Mouse (Mus musculus): ENCODE measurements around the gene Ap2a2. TPM values are rescaled to one million over a fixed set of nuclear protein-coding genes. Genes with fewer than 3 reads are reported as not detected.
A peak's percentile ranks its signal among the peaks of the same experiment; 100 is the strongest.
"Not testable (repeated sequence)": the region's sequence is repeated elsewhere in the genome, so short reads cannot be mapped to it uniquely, and the experiment has no call there.

Gene Ap2a2
- total and polyA plus RNA-seq, 3 experiments: 28.5 to 58.3 (median 55.1) TPM

DNA sequence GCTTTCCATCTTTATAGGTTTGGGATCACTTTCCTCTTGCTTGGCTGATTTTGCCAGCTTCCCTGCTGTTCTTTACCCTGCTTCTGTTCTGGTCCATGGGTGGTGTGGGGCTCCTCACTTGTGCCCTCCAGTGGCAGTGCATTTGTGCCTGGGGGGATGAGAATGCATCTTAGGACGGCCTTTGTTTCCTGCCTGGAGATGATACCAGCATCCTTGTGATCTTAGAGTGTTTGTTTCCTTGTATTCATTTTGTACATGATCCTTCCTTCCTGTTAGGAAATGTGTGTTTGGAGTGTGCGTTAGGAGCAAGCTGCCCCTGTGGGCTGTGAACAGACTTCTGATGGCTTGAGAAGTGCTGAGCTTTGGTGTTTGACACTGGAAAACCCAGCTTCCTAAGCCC, 62.2 kb downstream of the Ap2a2 start:
- H3K4me3 ChIP-seq: no peak overlapping the region
- H3K36me3 ChIP-seq (ENCODE audit: control insufficient read depth, insufficient read depth, low read length): no peaks in the 10 kb centered on the region
- WGBS: 54% methylated on average over 2 of the region's 2 CpGs
- intact Hi-C loops (cut with DNase I): no loop called here
- H3K27me3 ChIP-seq (ENCODE audit: control insufficient read depth, insufficient read depth, low read length): no peaks in the 10 kb centered on the region
- H3K27ac ChIP-seq: no peak overlapping the region
- H3K9ac ChIP-seq (ENCODE audit: low read depth, low read length): no peak overlapping the region
- TF ChIP-seq CTCF (IDR thresholded peaks at IDR 0.05) (peak; percentile 41), EP300 (IDR thresholded peaks at IDR 0.05; ENCODE audit: insufficient read depth, low read depth, low read length) (no peak)
- no peaks in the 10 kb centered on the region for H3K4me1 ChIP-seq (ENCODE audit: control insufficient read depth, insufficient read depth, low read length)
- H3K79me2 ChIP-seq (replicated peaks; ENCODE audit: control insufficient read depth, insufficient read depth, low read length): no peaks in the 10 kb centered on the region
- DNase-seq: no peak

DNA sequence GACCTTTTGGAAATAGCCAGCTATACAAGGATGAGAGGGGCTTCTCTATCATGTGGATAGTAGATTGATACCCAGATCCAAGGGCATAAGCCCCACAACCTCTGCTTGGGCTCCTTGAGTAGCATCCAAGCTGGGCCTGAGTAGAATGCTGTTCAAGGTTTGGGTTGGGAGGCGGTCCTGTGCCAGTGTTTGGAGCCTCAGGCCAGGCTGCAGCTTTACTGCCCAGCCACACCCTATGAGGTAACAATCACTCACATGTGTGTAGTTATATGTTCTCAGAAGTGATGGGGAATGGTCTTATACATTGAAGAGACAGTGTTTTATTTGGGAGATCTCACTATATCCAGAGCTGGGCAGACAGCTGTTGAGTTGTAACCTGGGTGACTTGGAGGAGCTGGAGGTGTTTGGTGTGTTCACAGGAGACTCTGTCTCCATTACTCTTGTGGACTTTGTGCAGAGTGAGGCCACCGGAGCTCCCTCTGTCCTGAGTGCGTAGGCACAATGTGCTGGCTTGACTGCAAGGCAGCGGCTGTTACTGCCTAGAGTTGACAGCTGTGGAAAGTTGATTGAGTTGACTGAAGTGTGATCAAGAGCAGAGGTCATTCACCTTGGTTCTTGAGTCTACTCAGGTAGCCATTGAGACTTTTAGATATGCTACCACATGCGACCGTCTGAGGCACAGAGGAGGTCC, 63.3 kb downstream of the Ap2a2 start:
- no peak overlapping the region for H3K4me3 ChIP-seq
- H3K27me3 ChIP-seq (ENCODE audit: control insufficient read depth, insufficient read depth, low read length): no peaks in the 10 kb centered on the region
- no peaks in the 10 kb centered on the region for H3K4me1 ChIP-seq (ENCODE audit: control insufficient read depth, insufficient read depth, low read length)
- no peak overlapping the region for H3K27ac ChIP-seq
- no peaks in the 10 kb centered on the region for H3K79me2 ChIP-seq (replicated peaks; ENCODE audit: control insufficient read depth, insufficient read depth, low read length)
- H3K9ac ChIP-seq (ENCODE audit: low read depth, low read length): no peak overlapping the region
- TF ChIP-seq CTCF (IDR thresholded peaks at IDR 0.05) (no peak), EP300 (IDR thresholded peaks at IDR 0.05; ENCODE audit: insufficient read depth, low read depth, low read length) (no peak), POLR2A (IDR thresholded peaks at IDR 0.05; ENCODE audit: insufficient read depth, low read depth, low read length) (no peak)
- WGBS: 93% methylated on average over 6 of the region's 6 CpGs
- H3K36me3 ChIP-seq (ENCODE audit: control insufficient read depth, insufficient read depth, low read length): no peaks in the 10 kb centered on the region
- no peak for DNase-seq
- intact Hi-C loops (cut with DNase I): no loop called here

DNA sequence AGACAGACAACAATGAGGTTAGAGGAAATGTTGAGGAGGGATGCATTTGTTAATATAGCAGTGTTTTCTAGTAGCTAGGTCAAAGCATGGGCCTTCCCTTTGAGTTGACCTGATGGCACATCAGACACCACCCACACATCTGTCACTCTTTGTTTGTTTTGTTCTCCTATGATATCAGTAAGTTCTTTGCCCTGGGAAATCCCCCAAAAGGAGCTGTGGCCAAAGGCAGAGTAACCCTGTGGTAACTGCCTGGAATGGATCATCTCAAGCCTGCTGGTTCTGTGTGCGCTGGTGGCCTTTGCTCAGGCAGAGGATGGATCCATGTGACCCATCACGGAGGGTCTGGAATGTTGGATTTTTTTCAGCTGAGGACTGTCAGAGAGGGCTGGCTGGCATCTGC, 66.0 kb downstream of the Ap2a2 start:
- 80% methylated on average over 2 of the region's 2 CpGs for WGBS
- intact Hi-C loops (cut with DNase I): no loop called here
- H3K27me3 ChIP-seq (ENCODE audit: control insufficient read depth, insufficient read depth, low read length): no peaks in the 10 kb centered on the region
- H3K36me3 ChIP-seq (ENCODE audit: control insufficient read depth, insufficient read depth, low read length): no peaks in the 10 kb centered on the region
- H3K4me1 ChIP-seq (ENCODE audit: control insufficient read depth, insufficient read depth, low read length): no peaks in the 10 kb centered on the region
- H3K27ac ChIP-seq: no peak overlapping the region
- TF ChIP-seq EP300 (IDR thresholded peaks at IDR 0.05; ENCODE audit: insufficient read depth, low read depth, low read length) (no peak), CTCF (IDR thresholded peaks at IDR 0.05) (no peak), POLR2A (IDR thresholded peaks at IDR 0.05; ENCODE audit: insufficient read depth, low read depth, low read length) (no peak)
- H3K9ac ChIP-seq (ENCODE audit: low read depth, low read length): no peak overlapping the region
- no peak overlapping the region for H3K4me3 ChIP-seq
- no peaks in the 10 kb centered on the region for H3K79me2 ChIP-seq (replicated peaks; ENCODE audit: control insufficient read depth, insufficient read depth, low read length)
- DNase-seq: no peak

DNA sequence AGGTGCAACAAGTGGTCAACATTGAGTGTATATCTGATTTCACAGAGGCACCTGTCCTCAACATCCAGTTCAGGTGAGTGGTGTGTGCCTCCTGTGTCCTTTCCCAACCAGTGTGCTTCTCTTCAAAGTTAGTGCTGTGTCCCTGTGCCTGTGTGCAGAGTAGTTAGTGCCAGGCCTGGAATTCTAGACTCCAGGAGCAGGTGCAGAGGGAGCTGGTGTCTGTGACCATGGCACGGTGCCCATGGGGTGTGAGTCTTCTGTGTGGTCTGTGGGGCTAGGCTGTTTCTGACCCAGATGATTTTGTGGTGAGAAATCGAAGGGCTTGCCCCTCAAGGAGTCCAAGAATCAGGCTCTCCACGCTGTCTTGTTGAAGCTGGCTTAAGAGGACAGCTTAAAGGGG, 67.3 kb downstream of the Ap2a2 start:
- Histone ChIP-seq H3K79me2 (replicated peaks; ENCODE audit: control insufficient read depth, insufficient read depth, low read length) (no peaks in the 10 kb centered on the region), H3K27ac (no peak overlapping the region), H3K4me1 (ENCODE audit: control insufficient read depth, insufficient read depth, low read length) (no peaks in the 10 kb centered on the region), H3K36me3 (ENCODE audit: control insufficient read depth, insufficient read depth, low read length) (no peaks in the 10 kb centered on the region), H3K27me3 (ENCODE audit: control insufficient read depth, insufficient read depth, low read length) (no peaks in the 10 kb centered on the region), H3K9ac (ENCODE audit: low read depth, low read length) (no peak overlapping the region), H3K4me3 (no peak overlapping the region)
- intact Hi-C loops (cut with DNase I): no loop called here
- no peak for DNase-seq
- 97% methylated on average over 3 of the region's 3 CpGs for WGBS
- TF ChIP-seq EP300 (IDR thresholded peaks at IDR 0.05; ENCODE audit: insufficient read depth, low read depth, low read length) (no peak), POLR2A (IDR thresholded peaks at IDR 0.05; ENCODE audit: insufficient read depth, low read depth, low read length) (no peak), CTCF (IDR thresholded peaks at IDR 0.05) (no peak)

DNA sequence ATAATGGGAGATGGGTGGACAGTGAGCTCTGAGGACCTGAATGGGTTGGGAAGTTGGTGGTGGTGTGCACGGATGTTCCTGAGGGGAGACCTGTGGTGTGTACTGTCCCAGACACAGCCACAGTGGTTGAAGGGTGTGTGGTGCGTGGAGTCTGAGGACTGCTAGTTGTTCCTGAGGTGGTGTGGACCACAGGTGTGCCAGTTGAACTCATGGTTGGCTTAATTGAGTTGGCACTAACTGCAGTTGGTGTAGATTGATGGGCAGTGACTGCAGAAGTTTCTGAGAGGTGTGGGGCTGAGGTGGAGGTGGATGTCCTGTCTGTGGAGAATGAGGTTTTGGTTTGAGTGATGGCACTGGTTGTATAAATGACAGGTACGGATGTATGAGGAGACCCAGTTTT, 76.1 kb downstream of the Ap2a2 start:
- intact Hi-C loops (cut with DNase I); H3K27me3 ChIP-seq (ENCODE audit: control insufficient read depth, insufficient read depth, low read length); H3K4me1 ChIP-seq (ENCODE audit: control insufficient read depth, insufficient read depth, low read length); H3K27ac ChIP-seq; H3K9ac ChIP-seq (ENCODE audit: low read depth, low read length); H3K79me2 ChIP-seq (replicated peaks; ENCODE audit: control insufficient read depth, insufficient read depth, low read length); H3K36me3 ChIP-seq (ENCODE audit: control insufficient read depth, insufficient read depth, low read length); DNase-seq; H3K4me3 ChIP-seq: not testable (repeated sequence)
- WGBS: 95% methylated on average over 1 of the region's 3 CpGs

DNA sequence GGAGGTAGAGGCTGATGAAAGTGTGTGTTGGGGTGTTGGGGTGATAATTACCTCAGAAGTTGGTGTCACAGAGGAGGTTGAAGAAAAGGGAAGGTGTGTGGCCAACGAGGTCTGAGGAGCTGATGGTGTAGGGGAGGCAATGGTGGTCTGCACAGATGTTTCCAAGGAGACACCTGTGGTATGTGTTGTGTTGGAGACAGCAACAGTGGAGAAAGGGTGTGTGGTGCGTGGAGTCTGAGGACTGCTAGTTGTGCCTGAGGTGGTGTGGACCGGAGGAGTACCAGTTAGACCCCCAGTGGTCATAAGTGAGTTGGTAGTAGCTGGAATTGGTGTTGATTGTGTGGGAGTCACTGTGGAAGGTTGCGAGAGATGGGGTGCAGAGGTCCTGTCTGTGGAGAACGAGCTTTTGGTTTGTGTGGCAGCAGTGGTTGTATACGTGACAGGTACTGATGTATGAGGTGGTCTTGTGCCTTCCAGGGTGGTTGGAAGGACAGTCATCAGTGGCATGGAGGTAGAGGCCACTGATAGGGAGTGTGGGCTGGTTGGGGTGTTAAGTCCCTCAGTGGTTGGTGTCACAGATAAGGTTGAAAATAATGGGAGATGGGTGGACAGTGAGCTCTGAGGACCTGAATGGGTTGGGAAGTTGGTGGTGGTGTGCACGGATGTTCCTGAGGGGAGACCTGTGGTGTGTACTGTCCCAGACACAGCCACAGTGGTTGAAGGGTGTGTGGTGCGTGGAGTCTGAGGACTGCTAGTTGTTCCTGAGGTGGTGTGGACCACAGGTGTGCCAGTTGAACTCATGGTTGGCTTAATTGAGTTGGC, 76.8 kb downstream of the Ap2a2 start:
- DNase-seq; H3K27me3 ChIP-seq (ENCODE audit: control insufficient read depth, insufficient read depth, low read length); H3K4me3 ChIP-seq; H3K9ac ChIP-seq (ENCODE audit: low read depth, low read length); H3K79me2 ChIP-seq (replicated peaks; ENCODE audit: control insufficient read depth, insufficient read depth, low read length); H3K36me3 ChIP-seq (ENCODE audit: control insufficient read depth, insufficient read depth, low read length); intact Hi-C loops (cut with DNase I); H3K27ac ChIP-seq; H3K4me1 ChIP-seq (ENCODE audit: control insufficient read depth, insufficient read depth, low read length): not testable (repeated sequence)
- WGBS: 90% methylated on average over 6 of the region's 8 CpGs

DNA sequence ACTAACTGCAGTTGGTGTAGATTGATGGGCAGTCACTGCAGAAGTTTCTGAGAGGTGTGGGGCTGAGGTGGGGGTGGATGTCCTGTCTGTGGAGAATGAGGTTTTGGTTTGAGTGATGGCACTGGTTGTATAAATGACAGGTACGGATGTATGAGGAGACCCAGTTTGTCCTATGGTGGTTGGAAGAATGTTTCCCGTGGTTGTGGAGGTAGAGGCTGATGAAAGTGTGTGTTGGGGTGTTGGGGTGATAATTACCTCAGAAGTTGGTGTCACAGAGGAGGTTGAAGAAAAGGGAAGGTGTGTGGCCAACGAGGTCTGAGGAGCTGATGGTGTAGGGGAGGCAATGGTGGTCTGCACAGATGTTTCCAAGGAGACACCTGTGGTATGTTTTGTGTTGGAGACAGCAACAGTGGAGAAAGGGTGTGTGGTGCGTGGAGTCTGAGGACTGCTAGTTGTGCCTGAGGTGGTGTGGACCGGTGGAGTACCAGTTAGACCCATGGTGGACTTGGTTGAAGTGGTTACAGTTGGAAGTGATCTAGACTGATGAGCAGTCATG, 77.4 kb downstream of the Ap2a2 start:
- DNase-seq: peak in 1 of 2 experiments; percentile 14
- H3K4me1 ChIP-seq (ENCODE audit: control insufficient read depth, insufficient read depth, low read length); H3K4me3 ChIP-seq; H3K27me3 ChIP-seq (ENCODE audit: control insufficient read depth, insufficient read depth, low read length); H3K27ac ChIP-seq; H3K36me3 ChIP-seq (ENCODE audit: control insufficient read depth, insufficient read depth, low read length); H3K79me2 ChIP-seq (replicated peaks; ENCODE audit: control insufficient read depth, insufficient read depth, low read length); H3K9ac ChIP-seq (ENCODE audit: low read depth, low read length); intact Hi-C loops (cut with DNase I): not testable (repeated sequence)
- 86% methylated on average over 5 of the region's 5 CpGs for WGBS

Data from heart, adult 2 months (tissue).